Mouse (Mus musculus) splenic B cell, adult 2 months (primary cell): ENCODE data around the gene Kif21b.

Experiments
- DNase-seq: peaks from one replicate; pipeline ENCODE4 v3.0.0-alpha.2; 2011; ENCODE audit warnings: low read depth, low spot score
- H3K27me3 ChIP-seq: 2 replicates; pipeline ENCODE4 v1.6.1; 2012; ENCODE audit warnings: mild to moderate bottlenecking, low read length, moderate library complexity, mixed read lengths; ENCODE audit not compliant: control insufficient read depth, poor library complexity, insufficient read depth, severe bottlenecking
- H3K36me3 ChIP-seq: 2 replicates; pipeline ENCODE4 v1.6.1; 2012; ENCODE audit warnings: mild to moderate bottlenecking, low read length, moderate library complexity, mixed read lengths; ENCODE audit not compliant: control insufficient read depth, poor library complexity, insufficient read depth, severe bottlenecking

The Kif21b gene

DNA sequence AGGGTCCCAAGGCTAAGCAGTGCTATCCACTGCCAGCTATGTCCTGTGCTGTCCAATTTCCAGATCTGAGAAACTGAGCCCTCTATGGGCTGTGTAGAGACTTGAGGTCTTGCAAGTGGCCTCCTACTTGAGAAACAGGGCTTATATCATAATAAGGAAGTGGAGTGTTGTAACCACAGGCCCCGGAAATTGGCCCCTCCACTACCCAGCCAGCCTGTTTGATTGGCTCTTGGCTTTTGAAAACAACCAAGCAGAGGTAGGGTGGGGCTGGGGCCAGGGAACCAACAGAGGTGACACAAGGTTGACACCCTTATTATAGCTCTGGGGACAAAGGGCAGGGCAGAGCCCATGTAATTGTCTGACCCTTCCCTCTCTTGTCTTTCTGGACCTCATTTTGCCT, 3.9 kb downstream of the Kif21b start:
- peak; percentile 90 for DNase-seq
- H3K27me3 ChIP-seq, result no peaks in the 10 kb centered on the region
- H3K36me3 ChIP-seq, result no peaks in the 10 kb centered on the region

DNA sequence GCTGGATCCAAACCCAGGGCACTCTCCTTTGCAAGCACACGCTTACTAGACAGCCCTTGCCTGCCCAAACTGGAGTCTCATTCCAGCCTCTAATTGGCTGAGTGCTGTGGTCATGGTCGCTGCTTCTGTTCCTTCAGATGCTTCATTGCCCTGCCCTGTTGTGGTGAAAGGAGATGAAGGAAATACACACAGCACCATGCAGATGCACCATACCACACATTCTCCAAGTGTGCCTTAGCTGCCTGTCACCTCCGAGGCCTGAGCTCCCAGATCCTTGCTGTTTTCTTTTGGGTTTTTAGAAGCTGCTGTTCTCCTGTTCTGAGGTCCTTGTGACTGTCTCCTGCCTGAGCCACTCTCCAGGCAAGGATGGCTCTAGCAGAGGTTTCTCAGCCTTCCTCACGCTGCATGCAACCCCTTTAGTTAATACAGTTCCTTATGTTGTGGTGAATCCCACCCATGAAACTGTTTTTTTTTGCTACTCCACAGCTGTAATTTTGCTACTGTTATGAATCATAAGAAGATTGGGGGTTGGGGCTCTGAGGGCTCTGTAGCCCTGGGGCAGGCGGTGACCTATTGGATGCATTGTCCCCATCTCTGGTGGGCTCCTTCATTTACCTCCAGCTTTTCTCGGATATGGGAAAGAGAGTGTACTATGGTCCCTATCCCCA, 4.7 kb downstream of the Kif21b start:
- Histone ChIP-seq H3K36me3 (no peaks in the 10 kb centered on the region), H3K27me3 (no peaks in the 10 kb centered on the region)
- peak; percentile 45 for DNase-seq

DNA sequence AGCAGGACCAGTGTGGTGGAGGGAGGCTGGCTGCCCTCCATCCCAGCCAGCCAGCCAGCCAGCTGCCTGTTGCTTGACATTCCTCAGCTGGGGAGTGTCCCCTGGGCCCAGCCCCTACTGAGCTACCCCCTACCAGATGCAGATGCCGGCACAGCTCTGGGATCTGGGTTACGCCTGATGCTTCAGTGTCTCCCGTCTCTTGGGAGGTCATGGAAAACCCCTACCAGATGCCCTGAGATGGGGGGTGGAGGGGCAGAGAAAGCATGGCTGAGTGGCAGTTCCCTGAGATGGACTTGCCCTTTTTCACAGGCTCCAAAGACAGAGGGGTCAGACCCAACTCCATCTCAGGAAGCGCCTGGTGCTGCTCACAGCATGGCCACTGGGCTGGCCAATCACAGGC, 5.4 kb downstream of the Kif21b start:
- Histone ChIP-seq H3K36me3 (no peaks in the 10 kb centered on the region), H3K27me3 (no peaks in the 10 kb centered on the region)
- DNase-seq, result peak; percentile 44

DNA sequence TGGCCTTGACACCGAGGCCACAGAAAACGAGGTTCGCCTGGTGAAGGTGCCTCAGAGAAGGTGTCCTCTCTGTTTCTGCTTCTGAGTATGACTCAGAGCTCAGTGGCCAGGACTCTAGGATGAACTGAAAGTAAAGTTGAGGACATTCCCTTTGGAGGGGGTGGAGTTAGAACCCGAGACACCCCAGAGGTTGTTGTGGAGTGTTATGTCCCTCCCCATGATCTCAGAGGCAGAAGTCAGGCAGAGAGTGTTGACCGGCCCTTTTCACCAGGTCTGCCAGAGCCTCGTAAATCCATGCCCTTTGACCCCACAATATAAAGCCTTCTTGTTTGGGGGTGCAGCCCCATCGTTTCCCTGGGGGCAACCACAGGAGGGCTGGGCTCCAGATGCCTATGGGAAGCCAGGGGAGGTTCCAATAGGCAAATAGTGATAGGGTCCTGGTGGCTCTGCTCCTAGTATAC, 5.9 kb downstream of the Kif21b start:
- DNase-seq, result no peak
- Histone ChIP-seq H3K27me3 (no peaks in the 10 kb centered on the region), H3K36me3 (no peaks in the 10 kb centered on the region)

DNA sequence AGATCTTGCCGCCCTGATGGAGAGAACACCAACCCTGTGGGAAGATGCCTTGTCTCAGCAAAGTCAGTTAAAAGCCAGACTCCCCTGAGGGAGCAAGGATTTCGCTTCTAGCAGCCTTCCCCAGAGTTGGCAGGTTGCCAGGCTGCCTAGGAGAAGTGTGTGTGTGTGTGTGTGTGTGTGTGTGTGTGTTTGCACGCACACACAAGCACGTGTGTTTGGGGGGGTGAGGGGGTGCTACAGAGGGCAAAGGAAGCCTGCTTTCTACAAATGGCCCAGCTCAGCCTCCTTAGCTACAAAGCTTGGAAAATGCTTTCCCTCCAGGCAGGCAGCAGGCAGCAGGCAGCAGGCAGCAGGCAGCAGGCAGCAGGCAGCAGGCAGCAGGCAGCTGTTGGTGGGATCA, 6.4 kb downstream of the Kif21b start:
- peak; percentile 61 for DNase-seq

DNA sequence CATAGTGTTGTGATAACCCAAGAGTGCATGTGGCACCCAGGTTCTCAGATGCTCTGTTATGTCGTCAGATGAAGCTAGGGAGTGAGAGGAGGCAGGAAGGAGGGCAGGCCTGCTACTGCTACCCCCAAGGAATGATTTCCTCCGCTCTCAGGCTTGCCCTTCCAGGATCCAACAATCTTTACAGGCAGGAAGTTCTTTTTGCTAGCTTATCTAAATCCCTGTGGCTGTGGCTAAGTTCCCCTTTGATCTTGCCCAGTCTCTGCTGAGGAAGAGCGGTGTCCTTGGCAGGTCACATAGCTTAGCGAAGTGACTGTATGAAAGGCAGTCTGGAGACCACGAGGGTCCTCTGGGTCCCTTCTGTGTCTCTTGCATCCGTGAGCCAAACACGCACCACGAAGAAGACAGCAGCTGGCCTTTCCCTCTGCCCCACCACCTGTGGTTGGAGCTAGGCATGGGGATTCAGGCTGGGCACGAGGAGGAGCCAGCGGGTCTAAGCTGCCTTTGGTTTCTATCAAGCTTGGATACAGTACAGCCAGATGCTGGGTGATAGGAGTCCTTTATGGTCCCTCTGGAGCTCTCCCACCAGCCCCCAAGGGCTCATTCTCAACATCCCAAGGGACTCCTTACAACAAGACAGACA, 7.1 kb downstream of the Kif21b start:
- Histone ChIP-seq H3K36me3 (no peaks in the 10 kb centered on the region; the same call in 1 of the 2 replicates), H3K27me3 (no peaks in the 10 kb centered on the region)
- DNase-seq, result no peak

More for the DNA sequence above, 6.4 kb downstream of the Kif21b start:
- no peaks in the 10 kb centered on the region for H3K27me3 ChIP-seq
- no peaks in the 10 kb centered on the region for H3K36me3 ChIP-seq

DNA sequence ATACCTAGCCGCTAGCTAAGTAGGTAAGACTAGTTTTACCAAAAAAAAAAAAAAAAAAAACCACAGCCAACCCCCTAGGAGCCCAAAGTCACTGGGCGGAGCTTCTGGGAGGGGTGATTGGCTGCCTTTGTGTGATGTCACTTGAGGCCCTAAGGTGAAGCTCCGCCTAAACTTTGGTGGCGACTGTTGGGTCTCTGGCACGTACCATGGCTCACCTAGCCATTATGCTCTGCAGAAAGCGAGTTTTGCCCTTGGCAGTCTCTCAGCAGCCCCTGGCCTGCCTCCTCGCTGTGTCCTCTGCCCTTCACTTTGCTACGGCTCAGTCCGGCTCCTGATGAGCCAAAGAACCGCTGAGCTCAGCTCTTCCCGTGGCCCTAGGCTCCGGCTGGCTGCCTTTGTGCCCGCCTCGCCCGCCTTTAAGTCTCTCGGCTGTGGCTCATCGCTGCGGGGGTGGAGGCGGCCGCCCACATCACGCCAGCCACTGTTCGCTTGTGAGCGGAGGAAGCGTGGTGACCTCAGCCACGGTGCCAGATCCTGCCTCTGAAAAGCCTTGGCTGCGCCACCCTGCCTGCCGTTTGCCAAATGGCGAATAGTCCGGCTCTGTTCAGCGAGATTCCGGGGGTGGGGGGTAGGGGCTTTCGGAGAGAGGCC, 8.9 kb downstream of the Kif21b start:
- peak; percentile 93 for DNase-seq
- peaks cover 1% of the 10 kb centered on the region for H3K36me3 ChIP-seq

DNA sequence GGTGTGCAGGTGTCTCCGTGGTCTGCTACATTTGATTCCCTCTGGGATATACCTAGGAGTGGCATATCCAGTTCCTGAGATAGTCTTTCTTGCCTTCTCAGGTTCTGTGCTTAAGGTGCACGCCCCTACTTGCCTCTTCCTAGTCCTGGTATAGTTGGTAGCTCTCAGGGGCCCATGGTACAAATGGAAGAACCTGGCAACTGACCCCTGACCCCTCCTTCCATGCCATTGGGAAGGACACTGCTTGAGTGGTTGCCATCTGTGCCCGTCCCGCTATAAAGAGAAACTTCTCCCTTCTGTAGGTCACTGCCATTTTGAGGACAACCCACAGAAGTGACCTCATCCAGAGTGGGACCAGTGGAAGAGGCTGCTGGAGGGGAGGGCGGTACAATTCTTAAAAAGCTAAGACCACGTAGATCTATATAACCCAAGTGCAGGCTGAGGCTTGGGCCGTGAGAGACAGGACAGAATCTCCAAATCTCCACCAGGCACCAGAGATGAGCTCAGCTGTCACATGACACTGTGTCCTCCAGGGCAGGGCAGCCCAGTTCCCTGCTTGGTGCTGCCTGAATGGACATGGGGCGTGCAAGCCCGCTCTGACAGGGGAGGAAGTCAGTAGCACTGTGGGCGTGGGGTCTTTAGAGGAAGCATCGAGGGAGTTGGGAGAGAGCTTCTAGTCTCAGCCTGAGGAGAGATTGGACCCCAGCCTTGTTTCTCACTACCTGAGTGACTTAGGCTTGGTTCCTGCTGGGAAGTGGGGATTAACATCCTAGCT, 10.2 kb downstream of the Kif21b start:
- H3K27me3 ChIP-seq, result no peaks in the 10 kb centered on the region
- peak; percentile 62 for DNase-seq
- H3K36me3 ChIP-seq, result peaks cover 3% of the 10 kb centered on the region

More for the DNA sequence above, 8.9 kb downstream of the Kif21b start:
- H3K27me3 ChIP-seq, result no peaks in the 10 kb centered on the region

DNA sequence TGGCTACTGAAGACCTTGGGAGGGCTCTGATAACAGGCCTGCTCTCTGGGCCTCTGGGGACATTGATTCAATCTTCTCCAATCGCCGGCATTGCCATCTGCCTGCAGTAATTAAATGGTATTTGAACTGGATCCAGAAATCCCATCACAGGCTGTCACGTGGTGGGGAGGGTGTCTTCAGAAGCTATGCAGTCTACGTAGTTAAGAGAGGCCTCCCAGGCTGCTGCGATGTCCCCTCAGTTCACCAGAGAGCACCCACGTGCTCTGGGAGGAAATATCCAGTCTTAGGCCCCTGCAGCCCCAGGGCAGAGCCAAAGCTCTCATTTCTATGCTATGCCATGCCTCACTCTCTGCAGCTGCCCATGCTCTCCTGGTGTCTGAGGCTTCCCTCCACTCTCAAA, 11.1 kb downstream of the Kif21b start:
- Histone ChIP-seq H3K36me3 (peaks cover 9% of the 10 kb centered on the region), H3K27me3 (no peaks in the 10 kb centered on the region)
- no peak for DNase-seq

DNA sequence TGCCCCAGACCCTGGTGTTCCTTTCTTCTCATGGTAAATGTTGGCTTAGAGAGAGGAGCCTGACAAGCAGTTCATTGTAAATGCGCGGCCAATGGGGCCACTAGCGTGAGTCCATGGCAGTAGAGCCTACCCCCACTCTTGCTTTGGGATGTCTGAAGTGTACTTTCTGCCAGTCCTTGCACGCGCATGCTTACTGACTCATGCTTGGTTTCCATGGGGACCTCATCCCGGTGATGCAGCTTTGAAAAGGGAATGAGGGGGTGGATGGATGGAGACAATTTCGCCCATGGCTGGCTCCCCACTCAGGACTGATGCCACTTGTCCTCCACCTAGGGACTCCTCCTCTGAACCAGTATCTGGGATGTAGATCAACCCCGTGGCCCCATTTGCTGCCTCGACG, 12.3 kb downstream of the Kif21b start:
- Histone ChIP-seq H3K27me3 (no peaks in the 10 kb centered on the region), H3K36me3 (peaks cover 16% of the 10 kb centered on the region)
- DNase-seq, result no peak

DNA sequence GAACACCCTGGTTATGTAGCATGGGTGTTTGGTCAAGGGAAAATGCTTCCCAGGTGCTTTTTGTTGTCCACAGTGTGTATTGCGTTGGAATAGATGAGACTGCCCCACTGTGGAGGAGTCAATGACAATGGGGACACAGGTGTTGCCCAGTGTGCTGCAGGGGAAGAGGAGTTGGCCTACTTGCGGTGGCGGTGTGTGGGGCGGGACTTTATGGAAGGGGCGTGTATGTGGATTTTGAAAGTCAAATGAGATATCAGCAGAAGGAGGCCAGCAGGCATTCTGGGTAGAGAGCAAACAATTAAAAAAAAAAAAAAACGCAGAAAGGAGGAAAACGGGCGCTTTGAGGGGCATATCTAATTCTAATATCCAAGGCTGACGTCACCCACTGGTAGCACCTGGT, 18.5 kb downstream of the Kif21b start:
- DNase-seq, result no peak
- Histone ChIP-seq H3K36me3 (peaks cover 46% of the 10 kb centered on the region), H3K27me3 (no peaks in the 10 kb centered on the region)

DNA sequence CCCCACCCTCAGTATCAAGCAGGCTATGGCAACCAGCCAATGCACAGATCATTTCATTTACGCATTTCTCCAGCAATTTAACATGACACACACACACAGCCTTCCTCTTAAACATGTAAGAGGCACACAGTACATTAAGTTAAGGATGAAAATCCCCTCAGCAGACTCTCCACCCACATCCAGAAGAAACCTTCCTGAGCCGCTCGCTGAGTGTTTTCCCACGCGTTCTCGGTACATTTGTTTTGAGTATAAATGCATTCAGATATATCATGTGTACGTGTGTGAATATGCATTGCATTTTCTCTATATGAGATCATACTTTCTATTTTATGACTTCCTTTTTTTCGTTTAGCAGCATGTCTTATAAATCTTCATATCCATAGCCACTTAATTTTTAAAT, 20.2 kb downstream of the Kif21b start:
- peaks cover 48% of the 10 kb centered on the region for H3K36me3 ChIP-seq
- no peaks in the 10 kb centered on the region for H3K27me3 ChIP-seq
- DNase-seq, result no peak

DNA sequence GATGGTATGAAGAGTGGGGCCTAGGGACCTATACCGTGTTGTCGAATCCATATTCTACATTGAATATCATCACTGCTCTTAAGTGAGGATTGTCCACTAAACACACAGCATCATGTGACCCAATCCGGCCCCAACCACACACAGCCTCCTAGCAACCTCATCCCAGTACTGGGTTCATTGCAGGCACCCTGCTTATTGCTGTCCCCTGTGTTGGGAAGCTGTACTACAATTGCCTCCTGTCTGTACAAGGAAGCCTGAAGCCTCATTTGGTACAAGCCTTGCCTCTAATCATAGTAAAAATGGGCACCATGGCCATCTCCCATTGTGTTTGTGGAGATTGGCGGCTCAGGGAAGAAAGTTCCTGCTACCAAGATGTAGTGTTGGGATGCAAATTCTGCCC, 25.1 kb downstream of the Kif21b start:
- peaks cover 38% of the 10 kb centered on the region for H3K36me3 ChIP-seq
- H3K27me3 ChIP-seq, result no peaks in the 10 kb centered on the region
- no peak for DNase-seq

DNA sequence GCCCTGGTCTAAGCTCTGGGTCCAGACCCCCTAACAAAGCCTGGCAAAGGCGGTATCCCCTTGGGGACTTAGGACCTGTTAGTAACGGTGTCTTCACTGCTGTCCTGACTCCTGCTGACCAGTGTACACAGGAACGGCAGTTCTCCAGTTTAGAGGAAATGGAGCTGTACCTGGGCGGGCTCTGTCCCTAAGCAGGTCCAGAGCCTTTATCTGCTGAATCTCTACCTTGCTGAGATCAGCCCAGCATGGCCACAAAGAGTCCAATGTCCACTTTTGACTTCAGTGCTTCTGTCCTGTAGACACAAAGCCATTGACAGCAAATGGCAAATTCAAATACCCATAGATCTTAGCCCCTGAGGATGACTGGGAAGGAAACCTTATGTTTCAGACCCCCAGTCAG, 25.8 kb downstream of the Kif21b start:
- Histone ChIP-seq H3K27me3 (no peaks in the 10 kb centered on the region), H3K36me3 (peaks cover 38% of the 10 kb centered on the region)

DNA sequence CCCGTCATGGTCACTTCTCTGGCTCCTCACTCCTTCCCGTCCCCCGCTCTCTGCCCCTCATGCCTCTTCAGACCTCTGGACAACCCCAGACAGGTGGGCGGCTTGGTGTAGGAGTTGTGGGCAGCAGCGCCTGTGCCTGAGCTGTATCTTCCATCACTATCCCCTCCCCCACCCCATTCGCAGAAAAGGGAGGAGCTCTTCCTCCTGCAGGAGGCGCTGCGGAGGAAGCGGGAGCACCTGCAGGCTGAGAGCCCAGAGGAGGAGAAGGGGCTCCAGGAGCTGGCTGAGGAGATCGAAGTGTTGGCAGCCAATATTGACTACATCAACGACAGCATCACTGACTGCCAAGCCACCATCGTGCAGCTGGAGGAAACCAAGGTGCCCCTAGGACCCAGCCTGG, 28.6 kb downstream of the Kif21b start:
- Histone ChIP-seq H3K27me3 (no peaks in the 10 kb centered on the region), H3K36me3 (peaks cover 29% of the 10 kb centered on the region)
- DNase-seq, result no peak

More for the DNA sequence above, 25.8 kb downstream of the Kif21b start:
- no peak for DNase-seq
